Mouse (Mus musculus) neural tube, embryonic 13.5 days (tissue): Measurements from ENCODE around the gene Runx2. TPM values are rescaled to one million over a fixed set of nuclear protein-coding genes. Genes with fewer than 3 reads are reported as not detected.

Experiments
- ATAC-seq: fragments of 200-750 bp; cut with Nextera tagmentation; 2 replicates; pipeline ENCODE4 v1.8.0; 2017; ENCODE audit warnings: low read depth, mild to moderate bottlenecking, moderate TSS enrichment, moderate library complexity
- H3K27ac ChIP-seq: fragments of 300-500 bp; sonication (generic); replicated peaks from 2 replicates; pipeline ENCODE4 v1.5.1; 2015; ENCODE audit warnings: moderate library complexity, mild to moderate bottlenecking, inconsistent platforms
- H3K27me3 ChIP-seq: fragments of 300-500 bp; sonication (generic); 2 replicates; pipeline ENCODE4 v1.6.1; 2015; ENCODE audit warnings: mild to moderate bottlenecking, inconsistent platforms
- H3K36me3 ChIP-seq: fragments of 300-500 bp; sonication (generic); 2 replicates; pipeline ENCODE4 v1.6.1; 2015; ENCODE audit warnings: mild to moderate bottlenecking, inconsistent platforms
- H3K4me1 ChIP-seq: fragments of 300-500 bp; sonication (generic); replicated peaks from 2 replicates; pipeline ENCODE4 v1.6.1; 2015; ENCODE audit warnings: inconsistent platforms
- H3K4me2 ChIP-seq: fragments of 300-500 bp; sonication (generic); 2 replicates; pipeline ENCODE4 v1.6.1; 2015; ENCODE audit warnings: inconsistent platforms, mild to moderate bottlenecking, moderate library complexity
- H3K4me3 ChIP-seq: fragments of 300-500 bp; sonication (generic); 2 replicates; pipeline ENCODE4 v1.5.1; 2015; ENCODE audit warnings: mild to moderate bottlenecking, inconsistent platforms
- H3K9ac ChIP-seq: fragments of 300-500 bp; sonication (generic); 2 replicates; pipeline ENCODE4 v1.6.1; 2015; ENCODE audit warnings: moderate library complexity, mild to moderate bottlenecking, inconsistent platforms
- H3K9me3 ChIP-seq: fragments of 300-500 bp; sonication (generic); 2 replicates; pipeline ENCODE4 v1.6.1; 2016; ENCODE audit warnings: inconsistent platforms
- WGBS: fragments of 180-500 bp; shearing (Covaris S2); methylation state at CpG from one replicate; pipeline ENCODE4 v1.1.7; 2015; 5-methylcytosine and 5-hydroxymethylcytosine counted together
- polyA plus RNA-seq: library from polyadenylated mRNA; unstranded; fragments of >200 nt; fragmentation: Nextera tagmentation; extraction: Ambion mirVana; gene quantifications from 2 replicates; pipeline ENCODE4 v1.2.1, GENCODE M21; 2015

Gene Runx2
- polyA plus RNA-seq, 1 experiment from 2014 or later: 0.59 TPM

GRCm38 (mm10) chr17:44588470-44588869, 226.1 kb downstream of the Runx2 start:
- Histone ChIP-seq H3K4me1 (peaks cover 8% of the 10 kb centered on the region; the same call in 1 of the 2 replicates), H3K4me3 (no peak overlapping the region), H3K27me3 (no peaks in the 10 kb centered on the region), H3K4me2 (no peak overlapping the region), H3K9ac (no peak overlapping the region), H3K36me3 (no peaks in the 10 kb centered on the region), H3K9me3 (no peaks in the 10 kb centered on the region), H3K27ac (no peak overlapping the region)
- ATAC-seq: no peak
- 73% methylated on average over 3 of the region's 3 CpGs for whole genome bisulfite sequencing

DNA sequence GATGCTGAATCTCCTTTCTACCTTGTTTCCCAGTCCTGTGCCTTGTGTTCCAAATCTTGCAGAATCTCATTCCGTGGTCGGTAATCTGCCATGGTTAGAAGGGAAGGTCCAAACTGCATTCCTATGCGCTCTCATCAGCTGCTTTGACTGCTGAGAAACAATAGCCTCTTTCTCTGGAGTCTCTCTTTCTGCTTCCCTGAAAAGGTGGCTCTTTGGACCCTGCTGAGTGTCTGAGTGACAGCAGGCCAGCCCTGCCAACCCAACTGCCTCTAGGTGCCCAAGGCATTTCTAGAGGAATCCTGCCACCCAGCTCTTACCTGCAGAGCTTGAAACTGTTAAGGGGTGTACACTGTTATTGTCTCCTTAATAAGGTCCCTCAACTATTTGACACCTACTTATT, 226.6 kb downstream of the Runx2 start:
- no peak overlapping the region for H3K4me3 ChIP-seq
- no peak overlapping the region for H3K9ac ChIP-seq
- H3K4me1 ChIP-seq: peaks cover 8% of the 10 kb centered on the region; the same call in 1 of the 2 replicates
- no peaks in the 10 kb centered on the region for H3K9me3 ChIP-seq
- no peaks in the 10 kb centered on the region for H3K36me3 ChIP-seq
- ATAC-seq: no peak
- 22% methylated on average over 3 of the region's 3 CpGs for WGBS
- H3K27me3 ChIP-seq: no peaks in the 10 kb centered on the region
- no peak overlapping the region for H3K4me2 ChIP-seq
- H3K27ac ChIP-seq: no peak overlapping the region

DNA sequence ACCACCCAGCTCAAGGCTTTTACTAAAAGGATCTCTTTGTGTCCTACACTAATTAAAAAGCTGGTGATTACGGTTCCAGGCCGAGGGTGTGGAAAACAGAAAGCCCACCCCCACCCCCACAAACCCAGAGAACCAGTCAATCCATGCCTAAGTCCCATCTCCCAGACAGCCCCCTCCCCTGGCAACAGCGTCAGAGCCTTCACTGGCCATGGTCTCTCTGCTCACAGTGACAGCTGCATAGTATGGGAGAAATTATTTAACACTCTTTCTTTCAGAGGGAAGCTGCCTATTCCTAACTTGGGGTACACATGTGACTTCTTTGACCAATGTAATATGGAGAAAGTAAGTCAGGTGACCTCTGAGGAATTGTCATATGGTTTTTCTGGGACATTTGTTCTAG, 228.4 kb downstream of the Runx2 start:
- H3K9me3 ChIP-seq: no peaks in the 10 kb centered on the region
- H3K4me3 ChIP-seq: no peak overlapping the region
- no peak overlapping the region for H3K9ac ChIP-seq
- no peak overlapping the region for H3K4me2 ChIP-seq
- no peaks in the 10 kb centered on the region for H3K36me3 ChIP-seq
- 81% methylated on average over 3 of the region's 3 CpGs for WGBS
- H3K27ac ChIP-seq: no peak overlapping the region
- H3K4me1 ChIP-seq: peaks cover 8% of the 10 kb centered on the region; the same call in 1 of the 2 replicates
- H3K27me3 ChIP-seq: no peaks in the 10 kb centered on the region
- no peak for ATAC-seq

GRCm38 (mm10) chr17:44584781-44585180, 229.8 kb downstream of the Runx2 start:
- H3K27ac ChIP-seq: no peak overlapping the region
- H3K9ac ChIP-seq: no peak overlapping the region
- no peak for ATAC-seq
- H3K4me3 ChIP-seq: no peak overlapping the region
- H3K4me1 ChIP-seq: peaks cover 8% of the 10 kb centered on the region; the same call in 1 of the 2 replicates
- WGBS: 74% methylated on average over 6 of the region's 6 CpGs
- no peaks in the 10 kb centered on the region for H3K9me3 ChIP-seq
- H3K4me2 ChIP-seq: no peak overlapping the region
- H3K36me3 ChIP-seq: no peaks in the 10 kb centered on the region
- H3K27me3 ChIP-seq: no peaks in the 10 kb centered on the region

GRCm38 (mm10) chr17:44577791-44578190, 236.8 kb downstream of the Runx2 start:
- Histone ChIP-seq H3K27me3 (no peaks in the 10 kb centered on the region), H3K9me3 (no peaks in the 10 kb centered on the region), H3K36me3 (no peaks in the 10 kb centered on the region), H3K4me1 (0 out of 2 replicates have a peak, but pooled peaks cover 4% of the 10 kb centered on the region), H3K9ac (no peak overlapping the region), H3K4me3 (no peak overlapping the region), H3K27ac (no peak overlapping the region), H3K4me2 (no peak overlapping the region)
- ATAC-seq: no peak
- WGBS: 30% methylated on average over 5 of the region's 5 CpGs

DNA sequence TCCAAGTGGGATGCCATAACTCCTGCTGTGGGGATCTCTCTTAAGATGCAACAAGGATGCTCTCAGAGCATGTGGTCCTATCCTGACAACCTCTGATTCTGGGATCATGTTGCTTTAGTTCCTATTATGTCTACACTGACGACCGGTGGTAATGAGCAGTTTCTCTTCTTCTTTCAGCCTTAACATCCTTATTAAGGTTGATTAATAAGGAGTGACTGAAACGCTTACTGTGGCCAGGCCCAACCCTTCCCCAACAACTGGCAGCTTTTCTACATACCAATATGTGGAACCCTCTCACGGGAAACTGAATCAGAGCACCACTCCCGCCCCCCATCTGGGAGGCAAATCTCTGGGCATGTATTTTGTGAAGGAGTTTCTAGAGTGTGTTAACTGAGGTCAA, 243.7 kb downstream of the Runx2 start:
- Histone ChIP-seq H3K4me3 (no peak overlapping the region), H3K36me3 (no peaks in the 10 kb centered on the region), H3K27me3 (no peaks in the 10 kb centered on the region), H3K4me1 (peaks cover 4% of the 10 kb centered on the region; the same call in 1 of the 2 replicates), H3K4me2 (no peak overlapping the region), H3K9me3 (no peaks in the 10 kb centered on the region), H3K27ac (no peak overlapping the region), H3K9ac (no peak overlapping the region)
- no peak for ATAC-seq
- 83% methylated on average over 5 of the region's 5 CpGs for WGBS

DNA sequence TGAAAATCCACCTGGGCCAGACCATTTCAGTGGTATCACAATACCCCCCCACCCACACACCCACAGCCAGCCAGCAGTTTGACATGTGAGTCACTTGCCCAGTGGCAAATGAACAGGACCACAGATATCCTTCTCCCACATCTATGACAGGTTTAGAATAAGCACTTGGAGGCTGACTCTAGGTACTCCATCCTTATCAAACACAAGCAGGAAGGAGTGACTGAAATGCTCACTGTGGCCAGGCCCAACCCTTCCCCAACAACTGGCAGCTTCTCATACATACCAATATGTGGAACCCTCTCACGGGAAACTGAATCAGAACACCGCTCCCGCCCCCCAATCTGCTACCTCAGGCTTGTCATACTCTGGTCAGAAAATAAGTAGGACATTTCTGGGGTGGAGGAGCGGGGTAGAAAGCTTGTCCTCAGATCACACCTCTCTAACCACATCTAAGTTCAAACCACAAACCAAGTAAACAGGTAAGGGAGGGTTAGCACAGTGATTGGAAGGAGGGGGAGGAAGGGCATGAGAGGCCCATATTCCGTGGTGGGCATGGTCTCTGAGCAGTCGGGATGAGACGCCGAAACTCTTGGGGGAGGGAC, 245.5 kb downstream of the Runx2 start:
- Histone ChIP-seq H3K36me3 (no peaks in the 10 kb centered on the region), H3K9me3 (no peaks in the 10 kb centered on the region), H3K27ac (no peak overlapping the region), H3K27me3 (peaks cover 1% of the 10 kb centered on the region; the same call in 1 of the 2 replicates), H3K4me1 (peaks cover 15% of the 10 kb centered on the region), H3K4me2 (no peak overlapping the region), H3K4me3 (no peak overlapping the region), H3K9ac (no peak overlapping the region)
- WGBS: 87% methylated on average over 8 of the region's 8 CpGs
- no peak for ATAC-seq

- H3K9ac ChIP-seq: no peak overlapping the region
Observed at GRCm38 (mm10) chr17:44566992-44567391, 247.6 kb downstream of the Runx2 start.

DNA sequence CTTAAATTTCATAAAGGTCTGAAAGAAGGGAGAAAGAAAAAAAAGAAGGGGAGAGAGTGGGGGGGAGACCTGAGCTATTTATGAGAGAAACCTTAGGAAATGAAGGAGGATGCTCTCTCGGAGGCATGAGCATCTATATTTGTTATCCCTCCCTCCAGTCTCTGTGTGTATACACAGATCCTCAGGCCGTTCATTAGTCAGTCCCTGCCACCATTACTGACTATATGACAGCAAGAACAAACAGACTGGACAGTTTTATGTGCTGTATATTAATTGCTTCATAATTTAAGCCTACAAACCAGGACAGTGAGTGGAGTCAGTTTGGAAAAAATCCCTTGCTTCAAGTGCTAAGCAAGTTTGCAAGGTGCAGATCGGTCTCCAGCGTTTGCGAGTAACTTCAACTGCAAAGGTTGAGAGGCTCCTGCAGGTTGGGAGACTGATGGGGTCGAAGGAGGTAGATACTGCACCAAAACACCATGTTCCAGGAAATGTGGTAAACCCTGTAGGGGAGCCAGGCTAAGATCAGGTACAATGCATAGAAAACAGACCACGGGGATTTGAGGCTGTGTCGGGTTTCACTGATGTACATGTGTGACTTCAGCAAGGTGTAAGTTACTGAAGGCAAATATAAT, 248.6 kb downstream of the Runx2 start:
- ATAC-seq: no peak
- H3K9me3 ChIP-seq: no peaks in the 10 kb centered on the region
- no peaks in the 10 kb centered on the region for H3K36me3 ChIP-seq
- H3K4me2 ChIP-seq: no peak overlapping the region
- H3K27me3 ChIP-seq: peaks cover 6% of the 10 kb centered on the region; the same call in 1 of the 2 replicates
- H3K4me1 ChIP-seq: peaks cover 15% of the 10 kb centered on the region
- H3K4me3 ChIP-seq: no peak overlapping the region
- no peak overlapping the region for H3K27ac ChIP-seq
- 73% methylated on average over 8 of the region's 8 CpGs for WGBS
- no peak overlapping the region for H3K9ac ChIP-seq

More at GRCm38 (mm10) chr17:44566992-44567391, 247.6 kb downstream of the Runx2 start:
- no peak overlapping the region for H3K27ac ChIP-seq
- H3K27me3 ChIP-seq: peaks cover 6% of the 10 kb centered on the region; the same call in 1 of the 2 replicates
- H3K4me1 ChIP-seq: peaks cover 15% of the 10 kb centered on the region
- no peak overlapping the region for H3K4me2 ChIP-seq
- ATAC-seq: no peak
- WGBS: 95% methylated on average over 5 of the region's 5 CpGs
- no peaks in the 10 kb centered on the region for H3K9me3 ChIP-seq
- no peak overlapping the region for H3K4me3 ChIP-seq
- H3K36me3 ChIP-seq: no peaks in the 10 kb centered on the region

DNA sequence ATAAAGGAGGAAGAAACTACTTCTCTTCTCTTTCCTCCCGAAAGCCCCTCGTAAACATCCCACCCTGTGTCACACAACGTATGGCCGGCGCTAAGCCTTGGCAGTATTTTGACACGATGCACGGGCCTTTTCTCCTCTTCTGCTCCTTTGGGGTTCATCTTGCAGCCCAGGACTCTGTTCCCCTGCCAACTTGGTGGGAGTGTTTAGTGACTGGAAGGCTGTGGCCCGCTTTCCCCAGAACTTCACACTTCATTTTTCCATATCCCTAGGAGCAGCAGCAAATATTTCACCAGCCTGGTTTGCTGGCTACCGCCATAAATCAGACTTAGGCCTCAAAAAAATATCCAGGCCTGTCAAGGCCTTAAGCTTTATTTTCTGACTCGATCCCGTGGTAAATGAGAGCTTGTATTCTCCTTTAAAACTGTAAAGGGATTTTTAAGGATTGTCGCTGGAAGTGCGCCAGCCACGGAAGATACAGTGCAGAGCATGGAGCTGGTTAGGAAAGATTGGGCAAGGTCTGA, 249.2 kb downstream of the Runx2 start:
- Histone ChIP-seq H3K27me3 (peaks cover 6% of the 10 kb centered on the region; the same call in 1 of the 2 replicates), H3K27ac (no peak overlapping the region), H3K4me3 (no peak overlapping the region), H3K4me1 (peaks cover 15% of the 10 kb centered on the region), H3K36me3 (no peaks in the 10 kb centered on the region), H3K4me2 (no peak overlapping the region), H3K9me3 (no peaks in the 10 kb centered on the region), H3K9ac (no peak overlapping the region)
- 53% methylated on average over 14 of the region's 14 CpGs for WGBS
- no peak for ATAC-seq

DNA sequence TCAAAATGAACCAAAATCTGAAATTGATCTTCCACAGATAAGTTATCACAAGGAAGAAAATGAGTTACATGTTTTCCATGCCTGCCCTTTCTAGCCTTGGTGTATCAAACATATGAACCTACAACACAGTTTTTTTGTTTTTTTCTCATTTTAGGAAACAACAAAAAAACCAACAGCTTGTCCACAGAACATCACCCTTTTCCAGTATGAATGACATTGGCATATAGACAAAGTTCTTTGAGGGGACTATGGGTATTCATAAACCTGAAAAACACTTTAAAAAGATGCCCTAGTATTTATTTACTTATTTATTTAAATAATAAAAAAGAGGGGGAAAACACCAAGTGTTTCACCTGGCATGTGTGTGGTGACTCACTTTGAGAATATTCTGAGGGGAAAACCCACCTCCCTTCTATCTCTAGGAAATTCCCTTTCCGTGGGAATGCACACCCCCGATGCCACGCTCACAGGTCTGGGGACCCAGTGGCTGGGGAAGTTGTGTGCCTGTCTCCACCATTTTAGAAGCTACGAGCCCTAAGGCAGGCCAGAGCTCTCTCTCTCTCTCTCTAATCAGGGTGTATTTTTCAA, 249.9 kb downstream of the Runx2 start:
- peaks cover 6% of the 10 kb centered on the region; the same call in 1 of the 2 replicates for H3K27me3 ChIP-seq
- WGBS: 64% methylated on average over 4 of the region's 4 CpGs
- ATAC-seq: no peak
- H3K9ac ChIP-seq: no peak overlapping the region
- no peaks in the 10 kb centered on the region for H3K36me3 ChIP-seq
- H3K4me2 ChIP-seq: no peak overlapping the region
- peaks cover 20% of the 10 kb centered on the region for H3K4me1 ChIP-seq
- H3K9me3 ChIP-seq: no peaks in the 10 kb centered on the region
- no peak overlapping the region for H3K4me3 ChIP-seq
- H3K27ac ChIP-seq: no peak overlapping the region

DNA sequence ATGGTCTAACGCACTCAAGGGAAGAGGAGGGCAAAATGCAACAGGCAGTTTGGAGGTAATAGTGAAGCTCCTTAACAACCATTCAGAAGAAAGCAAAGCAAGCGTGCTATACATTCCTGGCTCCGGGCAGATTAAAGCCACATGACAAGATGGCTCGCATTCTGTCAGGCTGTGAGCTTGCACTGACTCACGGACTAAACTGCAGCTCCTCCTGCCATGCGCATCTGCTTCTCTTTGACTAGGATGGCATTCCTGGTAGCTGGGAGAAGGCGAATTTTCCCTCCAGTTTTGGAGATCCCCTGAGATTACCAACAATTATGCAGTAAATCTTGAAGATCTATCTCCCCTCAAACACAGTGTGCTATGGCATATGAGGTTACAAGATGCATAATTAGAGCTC, 254.6 kb downstream of the Runx2 start:
- Histone ChIP-seq H3K36me3 (no peaks in the 10 kb centered on the region), H3K4me1 (peaks cover 8% of the 10 kb centered on the region), H3K27ac (no peak overlapping the region), H3K27me3 (peaks cover 6% of the 10 kb centered on the region; the same call in 1 of the 2 replicates), H3K4me3 (no peak overlapping the region), H3K9me3 (no peaks in the 10 kb centered on the region), H3K4me2 (no peak overlapping the region), H3K9ac (no peak overlapping the region)
- no peak for ATAC-seq
- 54% methylated on average over 7 of the region's 7 CpGs for WGBS
